In genomic region chr7:80160945-80161306, GRCm38 (mm10) we compare ENCODE assay signal across 10 mouse cellular contexts. TPM values are rescaled to one million over a fixed set of nuclear protein-coding genes. Genes with fewer than 3 reads are reported as not detected.
DNase-seq lines count a peak whose midpoint lies in the region; ATAC-seq lines count a peak whose summit lies in the region.
"Had no signal": no experiment of that assay in that cellular context is flagged by ENCODE, and none has a peak within 500 bp of the region (broad histone marks: within the 10 kb centered on the region; RNA-seq: fewer than 3 reads in every experiment).

No protein-coding gene starts in this region.

- no peak overlapping the region for H3K27ac ChIP-seq in midbrain, embryonic 16.5 days (ENCODE audit: low read length)
- H3K27ac ChIP-seq: embryonic facial prominence, embryonic 12.5 days; liver, embryonic 14.5 days had no signal

- H3K4me1 ChIP-seq in midbrain, embryonic 16.5 days (ENCODE audit: control insufficient read depth, insufficient read depth, low read length): no peaks in the 10 kb centered on the region

- ATAC-seq in midbrain, embryonic 16.5 days: no peak
- no peak for ATAC-seq in cerebellum, adult (ENCODE audit: insufficient number of reproducible peaks, low FRiP score, low TSS enrichment)

- H3K36me3 ChIP-seq in midbrain, embryonic 16.5 days (ENCODE audit: control insufficient read depth, insufficient read depth, low read length): no peaks in the 10 kb centered on the region
- H3K36me3 ChIP-seq: embryonic facial prominence, embryonic 12.5 days had no signal

- H3K27me3 ChIP-seq in midbrain, embryonic 16.5 days (ENCODE audit: control insufficient read depth, insufficient read depth, low read depth, low read length): no peaks in the 10 kb centered on the region; the same call in 1 of the 2 replicates
- H3K27me3 ChIP-seq: embryonic facial prominence, embryonic 12.5 days had no signal

- no peak overlapping the region for H3K4me3 ChIP-seq in midbrain, embryonic 16.5 days (ENCODE audit: low read depth, low read length)
- H3K4me3 ChIP-seq: embryonic facial prominence, embryonic 12.5 days had no signal

- 73% methylated on average over 8 of the region's 8 CpGs for WGBS in midbrain, embryonic 16.5 days

- H3K9me3 ChIP-seq in midbrain, embryonic 16.5 days (replicated peaks; ENCODE audit: control insufficient read depth, low read length, poor library complexity, severe bottlenecking): no peaks in the 10 kb centered on the region
- H3K9me3 ChIP-seq: embryonic facial prominence, embryonic 12.5 days had no signal

- DNase-seq in cerebellum, adult 18-20 months: peak; percentile 12 to 29
- DNase-seq in cerebellum, postnatal 36 days: no peak
- DNase-seq in 3T3-L1 (ENCODE audit: low read depth, low spot score): peak; percentile 28
- DNase-seq in gastrocnemius, adult 8-10 months (ENCODE audit: low spot score in 2 of 2): peak; percentile 23
- DNase-seq in kidney, adult 9 months: peak; percentile 97
- DNase-seq in ovary, postnatal 36 days (ENCODE audit: low spot score): peak; percentile 59

- no peak overlapping the region for H3K9ac ChIP-seq in midbrain, embryonic 16.5 days (ENCODE audit: low read depth, low read length)
- H3K9ac ChIP-seq: embryonic facial prominence, embryonic 12.5 days; liver, embryonic 14.5 days had no signal

- H3K4me2 ChIP-seq in midbrain, embryonic 16.5 days (ENCODE audit: low read length): no peak overlapping the region
- H3K4me2 ChIP-seq: embryonic facial prominence, embryonic 12.5 days had no signal

RNA-seq across cellular contexts. Expression of gene Sema4b, which starts 25.7 kb away (rescaled TPM):
- 1 to 10 TPM in 3 of 4 experiments, under 1 TPM in 1; 0.92 to 2.1 (median 1.5) TPM for total RNA-seq in gastrocnemius, adult 8-10 months (2022)
- 25.2 and 25.3 TPM in 2 replicates for polyA plus RNA-seq in midbrain, embryonic 16.5 days (2015; fragmentation: Nextera tagmentation; extraction: Ambion mirVana)

RNA-seq across cellular contexts. Expression of gene Idh2, which starts 45.7 kb away (rescaled TPM):
- total RNA-seq in gastrocnemius, adult 8-10 months (2022): 100 to 1,000 TPM; 295 to 383 (median 326) TPM
- 210 and 224 TPM in 2 replicates for polyA plus RNA-seq in midbrain, embryonic 16.5 days (2015; fragmentation: Nextera tagmentation; extraction: Ambion mirVana)

Comparison
In these comparisons a context has a peak if more than half of its experiments do, and no peak if none do; other contexts are left out.
1. DNase-seq: peak in cerebellum, adult 18-20 months (2 of 2), 3T3-L1 (single experiment), gastrocnemius, adult 8-10 months (2 of 2), kidney, adult 9 months (single experiment) and ovary, postnatal 36 days (single experiment); none in cerebellum, postnatal 36 days (0 of 2).